21 mouse cellular contexts compared by ENCODE assay signal in the genomic region with DNA sequence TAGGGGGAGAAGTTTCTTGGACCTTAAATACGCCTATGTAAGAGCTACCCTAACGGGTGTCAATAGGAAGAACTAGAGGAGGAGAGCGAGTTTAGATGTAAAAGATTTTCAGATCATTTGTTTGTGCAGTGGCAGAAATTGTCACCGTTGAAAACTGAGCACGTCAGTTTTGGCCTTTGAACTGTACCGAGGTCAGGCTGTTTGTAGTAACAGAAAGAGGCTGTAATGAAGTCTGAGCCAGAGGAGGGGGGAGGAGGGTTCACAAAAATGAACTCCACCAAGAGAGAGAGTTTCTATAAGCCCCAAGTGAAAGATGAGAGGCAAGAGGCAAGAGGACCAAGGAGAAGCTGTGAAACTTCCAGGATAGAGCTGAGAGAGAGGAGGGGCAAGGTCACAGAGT. TPM values are rescaled to one million over a fixed set of nuclear protein-coding genes. Genes with fewer than 3 reads are reported as not detected.
DNase-seq lines count a peak whose midpoint lies in the region; ATAC-seq and TF ChIP-seq lines count a peak whose summit lies in the region.
"Had no signal": no experiment of that assay in that cellular context is flagged by ENCODE, and none has a peak within 500 bp of the region (broad histone marks: within the 10 kb centered on the region; RNA-seq: fewer than 3 reads in every experiment).

No protein-coding gene starts in this region.

- DNase-seq in kidney, adult 2 months, result peak; percentile 45
- no peak for DNase-seq in kidney, postnatal 10 days
- peak; percentile 92 for DNase-seq in liver, adult 2 months (ENCODE audit: extremely low read depth, low read depth, low spot score)
- no peak for DNase-seq in liver, postnatal 0 days
- DNase-seq in urinary bladder, adult 2 months (ENCODE audit: low spot score), result no peak
- DNase-seq: adrenal gland, postnatal 10 days; adrenal gland, postnatal 36 days; cerebellum, adult 18-20 months; cerebellum, adult 9-10 months; cerebellum, postnatal 14 days; forebrain, postnatal 0 days; gastrocnemius, adult 2 months; gastrocnemius, postnatal 14 days had no signal

- no peak for TF ChIP-seq CTCF in kidney, adult 2 months (conservative IDR thresholded peaks at IDR 0.05; ENCODE audit: insufficient read depth, insufficient read length, low read depth, low read length)
- no peak for TF ChIP-seq CTCF in liver, adult 2 months (IDR thresholded peaks at IDR 0.05; ENCODE audit: low read depth, low read length)
- TF ChIP-seq CTCF in liver, postnatal 0 days (IDR thresholded peaks at IDR 0.05; ENCODE audit: low read depth), result no peak

- no peaks in the 10 kb centered on the region for H3K36me3 ChIP-seq in kidney, adult 2 months (ENCODE audit: control insufficient read depth, insufficient read depth, low read length)
- H3K36me3 ChIP-seq in liver, adult 2 months (ENCODE audit: control insufficient read depth, insufficient read depth, low read length), result no peaks in the 10 kb centered on the region
- H3K36me3 ChIP-seq in liver, embryonic 12.5 days, result no peaks in the 10 kb centered on the region
- no peaks in the 10 kb centered on the region for H3K36me3 ChIP-seq in liver, postnatal 0 days (replicated peaks; ENCODE audit: insufficient read depth, low read length)
- H3K36me3 ChIP-seq: embryonic facial prominence, embryonic 12.5 days; embryonic facial prominence, embryonic 15.5 days; hindbrain, embryonic 12.5 days; hindbrain, embryonic 15.5 days had no signal

- no peak for ATAC-seq in liver, embryonic 12.5 days
- peak; percentile 62 for ATAC-seq in liver, postnatal 0 days
- ATAC-seq: forebrain, embryonic 14.5 days; forebrain, postnatal 0 days; Patski had no signal

- peak overlapping the region; percentile 20 for H3K9ac ChIP-seq in liver, adult 2 months (ENCODE audit: low read depth, low read length)
- H3K9ac ChIP-seq in liver, embryonic 12.5 days, result no peak overlapping the region
- no peak overlapping the region for H3K9ac ChIP-seq in liver, postnatal 0 days (replicated peaks)
- H3K9ac ChIP-seq: embryonic facial prominence, embryonic 12.5 days; embryonic facial prominence, embryonic 15.5 days; forebrain, postnatal 0 days; hindbrain, embryonic 12.5 days; hindbrain, embryonic 15.5 days had no signal

- no peak for TF ChIP-seq EP300 in liver, postnatal 0 days (IDR thresholded peaks at IDR 0.05; ENCODE audit: low read depth)

- H3K27ac ChIP-seq in kidney, adult 2 months (ENCODE audit: insufficient read depth, low read depth, low read length), result no peak overlapping the region
- H3K27ac ChIP-seq in liver, adult 2 months (replicated peaks; ENCODE audit: insufficient read depth, low read depth, low read length), result peak overlapping the region; percentile 84
- H3K27ac ChIP-seq in liver, embryonic 12.5 days, result no peak overlapping the region
- peak overlapping the region; percentile 78 for H3K27ac ChIP-seq in liver, postnatal 0 days (ENCODE audit: low read depth)
- H3K27ac ChIP-seq: embryonic facial prominence, embryonic 12.5 days; embryonic facial prominence, embryonic 15.5 days; gastrocnemius, adult 2 months; hindbrain, embryonic 12.5 days; hindbrain, embryonic 15.5 days had no signal

- no peak overlapping the region for H3K4me3 ChIP-seq in kidney, adult 2 months (ENCODE audit: insufficient read depth, low read depth, low read length)
- H3K4me3 ChIP-seq in liver, adult 2 months (ENCODE audit: insufficient read depth, low read depth, low read length), result no peak overlapping the region
- H3K4me3 ChIP-seq in liver, embryonic 12.5 days, result no peak overlapping the region
- no peak overlapping the region for H3K4me3 ChIP-seq in liver, postnatal 0 days (ENCODE audit: low read depth, low read length)
- H3K4me3 ChIP-seq: embryonic facial prominence, embryonic 12.5 days; embryonic facial prominence, embryonic 15.5 days; gastrocnemius, adult 2 months; hindbrain, embryonic 12.5 days; hindbrain, embryonic 15.5 days had no signal

- WGBS in kidney, adult 2 months, result 48% methylated on average over 6 of the region's 6 CpGs
- 24% methylated on average over 6 of the region's 6 CpGs for WGBS in liver, adult 2 months
- WGBS in liver, embryonic 12.5 days (ENCODE audit: insufficient replicate concordance), result 56% methylated on average over 6 of the region's 6 CpGs
- WGBS in liver, postnatal 0 days (ENCODE audit: insufficient replicate concordance), result 45% methylated on average over 6 of the region's 6 CpGs

- H3K9me3 ChIP-seq in liver, embryonic 12.5 days (replicated peaks), result no peaks in the 10 kb centered on the region
- H3K9me3 ChIP-seq in liver, postnatal 0 days (ENCODE audit: low read length), result no peaks in the 10 kb centered on the region
- H3K9me3 ChIP-seq: embryonic facial prominence, embryonic 12.5 days; embryonic facial prominence, embryonic 15.5 days; hindbrain, embryonic 12.5 days; hindbrain, embryonic 15.5 days had no signal

- no peaks in the 10 kb centered on the region for H3K4me1 ChIP-seq in kidney, adult 2 months (ENCODE audit: control insufficient read depth, insufficient read depth, low read length)
- peaks cover 36% of the 10 kb centered on the region for H3K4me1 ChIP-seq in liver, adult 2 months (ENCODE audit: control insufficient read depth, insufficient read depth, low read length)
- 0 out of 2 replicates have a peak, but pooled peaks cover 10% of the 10 kb centered on the region for H3K4me1 ChIP-seq in liver, embryonic 12.5 days
- peaks cover 21% of the 10 kb centered on the region for H3K4me1 ChIP-seq in liver, postnatal 0 days (ENCODE audit: insufficient read depth)
- H3K4me1 ChIP-seq: embryonic facial prominence, embryonic 15.5 days; hindbrain, embryonic 12.5 days; hindbrain, embryonic 15.5 days had no signal

- TF ChIP-seq POLR2A in kidney, adult 2 months (IDR thresholded peaks at IDR 0.05; ENCODE audit: low read depth, low read length), result no peak
- TF ChIP-seq POLR2A in liver, adult 2 months (IDR thresholded peaks at IDR 0.05; ENCODE audit: extremely low read depth, insufficient read depth, low read length), result no peak

- no peaks in the 10 kb centered on the region for H3K79me2 ChIP-seq in liver, adult 2 months (ENCODE audit: control insufficient read depth, insufficient read depth, low read length)

- H3K4me2 ChIP-seq in liver, embryonic 12.5 days, result no peak overlapping the region
- no peak overlapping the region for H3K4me2 ChIP-seq in liver, postnatal 0 days (ENCODE audit: low read depth, low read length)
- H3K4me2 ChIP-seq: embryonic facial prominence, embryonic 12.5 days; embryonic facial prominence, embryonic 15.5 days; heart, embryonic 11.5 days; hindbrain, embryonic 12.5 days; hindbrain, embryonic 15.5 days had no signal

- no peaks in the 10 kb centered on the region for H3K27me3 ChIP-seq in kidney, adult 2 months (replicated peaks; ENCODE audit: control insufficient read depth, insufficient read depth, low read length)
- no peaks in the 10 kb centered on the region for H3K27me3 ChIP-seq in liver, adult 2 months (ENCODE audit: control insufficient read depth, insufficient read depth, low read length)
- H3K27me3 ChIP-seq in liver, embryonic 12.5 days (replicated peaks), result no peaks in the 10 kb centered on the region
- H3K27me3 ChIP-seq in liver, postnatal 0 days (ENCODE audit: insufficient read depth, low read length), result no peaks in the 10 kb centered on the region
- H3K27me3 ChIP-seq: embryonic facial prominence, embryonic 12.5 days; embryonic facial prominence, embryonic 15.5 days; hindbrain, embryonic 12.5 days; hindbrain, embryonic 15.5 days had no signal

RNA-seq across cellular contexts. Expression of a gene that starts 8.3 kb away (rescaled TPM):
- polyA plus RNA-seq in kidney, adult 2 months (2012; rRNA removed), result 41.4 and 41.5 TPM in 2 replicates
- total RNA-seq in liver, adult 2 months (2014; rRNA removed), result 46.1 and 50.6 TPM in 2 replicates
- 124 and 125 TPM in 2 replicates for polyA plus RNA-seq in liver, adult 2 months (2012; rRNA removed)
- 6.5 and 9.4 TPM in 2 replicates for polyA plus RNA-seq in liver, embryonic 12.5 days (2016; fragmentation: Nextera tagmentation; extraction: Ambion mirVana)
- polyA plus RNA-seq in liver, postnatal 0 days (2015; fragmentation: Nextera tagmentation; extraction: Ambion mirVana), result 8.8 and 11.8 TPM in 2 replicates
- polyA plus RNA-seq in urinary bladder, adult 2 months (2012; rRNA removed), result 33.1 and 40.0 TPM in 2 replicates

Comparison
In these comparisons a context has a peak if more than half of its experiments do, and no peak if none do; other contexts are left out.
1. DNase-seq: peak in kidney, adult 2 months (single experiment) and liver, adult 2 months (single experiment); none in kidney, postnatal 10 days (single experiment), liver, postnatal 0 days (single experiment) and urinary bladder, adult 2 months (single experiment).
2. H3K27ac ChIP-seq: peak in liver, adult 2 months (single experiment) and liver, postnatal 0 days (single experiment); none in kidney, adult 2 months (single experiment) and liver, embryonic 12.5 days (single experiment).